8 mouse cellular contexts compared by ENCODE assay signal in genomic region chr5:9265586-9266279, GRCm38 (mm10). TPM values are rescaled to one million over a fixed set of nuclear protein-coding genes. Genes with fewer than 3 reads are reported as not detected.
DNase-seq lines count a peak whose midpoint lies in the region; ATAC-seq and TF ChIP-seq lines count a peak whose summit lies in the region.

Gene 9330182L06Rik, plus strand, starts transcription at chr5:9266118.

- no peaks in the 10 kb centered on the region for H3K9me3 ChIP-seq in E14TG2a.4 (ENCODE audit: low read length)
- H3K9me3 ChIP-seq in embryonic facial prominence, embryonic 15.5 days (replicated peaks): no peaks in the 10 kb centered on the region
- no peaks in the 10 kb centered on the region for H3K9me3 ChIP-seq in liver, embryonic 16.5 days (replicated peaks; ENCODE audit: control insufficient read depth, low read length)
- no peaks in the 10 kb centered on the region for H3K9me3 ChIP-seq in neural tube, embryonic 14.5 days (ENCODE audit: control insufficient read depth, low read length)

- H3K9ac ChIP-seq in embryonic facial prominence, embryonic 15.5 days: peak within 1 kb of the TSS; percentile 28
- peak within 1 kb of the TSS; percentile 5; the same call in 1 of the 2 replicates for H3K9ac ChIP-seq in liver, embryonic 16.5 days (ENCODE audit: low read depth, low read length)
- peak within 1 kb of the TSS; percentile 74 for H3K9ac ChIP-seq in neural tube, embryonic 14.5 days (replicated peaks; ENCODE audit: low read depth, low read length)

- DNase-seq in heart, postnatal 4 days: peak; percentile 32
- peak; percentile 58 to 71 for DNase-seq in layer of hippocampus, adult 2 months (ENCODE audit: low spot score in 2 of 2)
- DNase-seq in thymus, postnatal 36 days: peak; percentile 3 to 15

- peak within 1 kb of the TSS; percentile 89 for H3K4me3 ChIP-seq in E14TG2a.4 (replicated peaks; ENCODE audit: low read length)
- H3K4me3 ChIP-seq in bone marrow, adult 2 months (replicated peaks; ENCODE audit: control insufficient read depth, low read depth, low read length): peak within 1 kb of the TSS; percentile 59
- peak within 1 kb of the TSS; percentile 67 for H3K4me3 ChIP-seq in embryonic facial prominence, embryonic 15.5 days (replicated peaks)
- H3K4me3 ChIP-seq in layer of hippocampus, adult 2 months: peak within 1 kb of the TSS; percentile 87
- H3K4me3 ChIP-seq in liver, embryonic 16.5 days (ENCODE audit: low read depth, low read length): peak within 1 kb of the TSS; percentile 60
- peak within 1 kb of the TSS; percentile 67 for H3K4me3 ChIP-seq in neural tube, embryonic 14.5 days (ENCODE audit: low read depth, low read length)

- TF ChIP-seq CTCF in E14TG2a.4 (conservative IDR thresholded peaks at IDR 0.05; ENCODE audit: low read length): no peak
- TF ChIP-seq CTCF in bone marrow, adult 2 months (IDR thresholded peaks at IDR 0.05; ENCODE audit: control insufficient read depth, insufficient read depth, low read length): no peak
- TF ChIP-seq CTCF in layer of hippocampus, adult 2 months (conservative IDR thresholded peaks at IDR 0.05): peak; percentile 44

- H3K27me3 ChIP-seq in E14TG2a.4 (ENCODE audit: insufficient read depth, low read length): peaks cover 35% of the 10 kb centered on the region
- peaks cover 8% of the 10 kb centered on the region for H3K27me3 ChIP-seq in embryonic facial prominence, embryonic 15.5 days
- peaks cover 17% of the 10 kb centered on the region for H3K27me3 ChIP-seq in liver, embryonic 16.5 days (ENCODE audit: control insufficient read depth, insufficient read depth, low read depth, low read length)
- H3K27me3 ChIP-seq in neural tube, embryonic 14.5 days (ENCODE audit: control insufficient read depth, insufficient read depth, low read length): no peaks in the 10 kb centered on the region

- no peaks in the 10 kb centered on the region for H3K36me3 ChIP-seq in E14TG2a.4 (ENCODE audit: insufficient read depth, low read length)
- H3K36me3 ChIP-seq in embryonic facial prominence, embryonic 15.5 days: no peaks in the 10 kb centered on the region
- H3K36me3 ChIP-seq in liver, embryonic 16.5 days (ENCODE audit: control insufficient read depth, insufficient read depth): no peaks in the 10 kb centered on the region
- no peaks in the 10 kb centered on the region for H3K36me3 ChIP-seq in neural tube, embryonic 14.5 days (ENCODE audit: control insufficient read depth, insufficient read depth, low read length)

- peak; percentile 86 for ATAC-seq in embryonic facial prominence, embryonic 15.5 days (ENCODE audit: insufficient number of reproducible peaks, low FRiP score, low TSS enrichment, low read depth)
- ATAC-seq in liver, embryonic 16.5 days (ENCODE audit: low read depth): peak; percentile 51; the same call in 1 of the 2 replicates
- ATAC-seq in neural tube, embryonic 14.5 days (ENCODE audit: low read depth): peak; percentile 96

- 2% methylated on average over 47 of the region's 47 CpGs for WGBS in bone marrow, adult 2 months
- WGBS in embryonic facial prominence, embryonic 15.5 days: under 1% methylated on average over 36 of the region's 47 CpGs
- WGBS in liver, embryonic 16.5 days (ENCODE audit: insufficient replicate concordance): 1% methylated on average over 44 of the region's 47 CpGs
- WGBS in neural tube, embryonic 14.5 days: under 1% methylated on average over 45 of the region's 47 CpGs

- peaks cover 11% of the 10 kb centered on the region for H3K4me1 ChIP-seq in E14TG2a.4 (replicated peaks; ENCODE audit: low read depth, low read length)
- H3K4me1 ChIP-seq in bone marrow, adult 2 months (ENCODE audit: control insufficient read depth, insufficient read depth, low read length): no peaks in the 10 kb centered on the region; the same call in 1 of the 2 replicates
- H3K4me1 ChIP-seq in embryonic facial prominence, embryonic 15.5 days: peaks cover 10% of the 10 kb centered on the region
- no peaks in the 10 kb centered on the region for H3K4me1 ChIP-seq in liver, embryonic 16.5 days (ENCODE audit: control insufficient read depth, low read depth, low read length)
- peaks cover 8% of the 10 kb centered on the region for H3K4me1 ChIP-seq in neural tube, embryonic 14.5 days (ENCODE audit: control insufficient read depth, insufficient read depth, low read length)

- TF ChIP-seq POLR2A in bone marrow, adult 2 months (IDR thresholded peaks at IDR 0.05; ENCODE audit: borderline replicate concordance, control insufficient read depth, low read depth, low read length): no peak

- peak within 1 kb of the TSS; percentile 74 for H3K4me2 ChIP-seq in embryonic facial prominence, embryonic 15.5 days (replicated peaks)
- peak within 1 kb of the TSS; percentile 67 for H3K4me2 ChIP-seq in liver, embryonic 16.5 days (ENCODE audit: low read depth, low read length)
- H3K4me2 ChIP-seq in neural tube, embryonic 14.5 days (ENCODE audit: low read depth, low read length): peak within 1 kb of the TSS; percentile 75

- H3K27ac ChIP-seq in bone marrow, adult 2 months (ENCODE audit: control insufficient read depth, insufficient read depth, low read depth, low read length, poor library complexity): no peak within 1 kb of the TSS
- no peak within 1 kb of the TSS for H3K27ac ChIP-seq in embryonic facial prominence, embryonic 15.5 days (replicated peaks)
- peak within 1 kb of the TSS; percentile 88 for H3K27ac ChIP-seq in layer of hippocampus, adult 2 months
- H3K27ac ChIP-seq in liver, embryonic 16.5 days (ENCODE audit: low read length): no peak within 1 kb of the TSS
- H3K27ac ChIP-seq in neural tube, embryonic 14.5 days (ENCODE audit: low read depth, low read length): peak within 1 kb of the TSS; percentile 91

RNA-seq across cellular contexts. Expression of gene 9330182L06Rik, which starts in this region (rescaled TPM):
- 0.29 TPM in 1 of 2 replicates, not detected in the other for polyA plus RNA-seq in bone marrow, adult 2 months (2011; ENCODE audit: insufficient read depth, insufficient read length, low replicate concordance, missing spikeins)
- 2.6 and 3.1 TPM in 2 replicates for polyA plus RNA-seq in embryonic facial prominence, embryonic 15.5 days (2015; fragmentation: Nextera tagmentation; extraction: Ambion mirVana)
- under 1 TPM; 0.38 to 0.61 TPM for total RNA-seq in heart, postnatal 4 days (2021)
- total RNA-seq in layer of hippocampus, adult 2 months (2021): 10 to 100 TPM; 18.1 to 21.2 TPM
- 0.08 and 0.26 TPM in 2 replicates for polyA plus RNA-seq in liver, embryonic 16.5 days (2015; fragmentation: Nextera tagmentation; extraction: Ambion mirVana)
- 38.8 and 44.2 TPM in 2 replicates for polyA plus RNA-seq in neural tube, embryonic 14.5 days (2014; fragmentation: Nextera tagmentation; extraction: Ambion mirVana)

Comparison
In these comparisons a context has a peak if more than half of its experiments do, and no peak if none do; other contexts are left out.
1. RNA of gene 9330182L06Rik (total RNA-seq): 18.1 to 21.2 TPM in layer of hippocampus, adult 2 months; 0.38 to 0.61 TPM in heart, postnatal 4 days; every median in the first group is over 10 times any median in the second.
2. Peak in DNase-seq in heart, postnatal 4 days; RNA of the gene not detected or under 1 TPM.
3. Peak in ATAC-seq, H3K4me3 ChIP-seq, H3K9ac ChIP-seq and H3K4me2 ChIP-seq in liver, embryonic 16.5 days; RNA of the gene not detected or under 1 TPM.
4. H3K27ac ChIP-seq: peak in layer of hippocampus, adult 2 months (single experiment) and neural tube, embryonic 14.5 days (single experiment); none in bone marrow, adult 2 months (single experiment), embryonic facial prominence, embryonic 15.5 days (single experiment) and liver, embryonic 16.5 days (single experiment).
5. H3K9ac ChIP-seq: peak in every context shown above with its lines; median percentile 74 in neural tube, embryonic 14.5 days; 28 in embryonic facial prominence, embryonic 15.5 days; 5 in liver, embryonic 16.5 days.
6. DNase-seq: peak in every context shown above with its lines; median percentile 64 in layer of hippocampus, adult 2 months; 32 in heart, postnatal 4 days; 9 in thymus, postnatal 36 days.
7. Peak in every context shown above with its lines, with median percentiles within 50 percentile points of each other: H3K4me3 ChIP-seq, ATAC-seq and H3K4me2 ChIP-seq.